Mouse (Mus musculus): ENCODE measurements around the gene Pik3cd.
"Not testable (repeated sequence)": the region's sequence is repeated elsewhere in the genome, so short reads cannot be mapped to it uniquely, and the experiment has no call there.

The Pik3cd gene

DNA sequence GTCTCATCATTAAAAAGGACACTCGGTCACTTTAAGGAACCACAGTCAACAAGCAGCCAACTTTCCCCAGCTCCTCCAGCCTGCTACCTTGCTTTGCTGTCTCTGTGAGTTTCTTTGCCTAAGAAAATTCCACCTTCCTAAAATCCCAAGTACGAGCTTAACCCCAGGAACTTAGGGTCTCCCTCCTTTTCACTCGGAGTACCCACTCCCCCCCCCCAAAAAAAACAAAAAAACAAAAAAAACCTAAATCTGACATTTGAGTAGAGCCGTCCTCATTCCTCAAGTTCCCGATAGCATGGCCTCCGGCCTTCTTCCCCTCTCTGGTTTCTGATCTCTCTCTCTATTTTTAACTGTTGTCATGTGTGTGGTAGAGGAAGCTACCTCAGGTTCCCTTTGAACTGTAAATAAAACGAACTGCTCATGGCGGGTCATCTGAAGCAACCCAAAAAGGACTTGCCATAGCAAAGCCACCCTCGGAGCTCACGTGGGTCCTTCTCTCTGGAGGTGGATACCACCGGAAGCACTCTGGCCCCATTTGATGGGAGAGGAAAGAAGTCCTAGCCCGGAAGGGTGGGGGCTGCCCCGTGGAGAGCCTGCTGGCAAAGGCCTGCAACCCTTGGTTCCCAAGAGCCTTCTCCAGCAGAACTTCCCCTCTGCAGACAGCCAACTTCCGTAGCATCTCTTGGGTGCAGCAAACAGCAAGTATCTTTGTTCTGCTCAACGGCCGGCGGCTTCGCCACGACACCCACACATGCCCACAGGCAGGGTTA lies at the start of gene Pik3cd:
Pik3cd (minus strand) TSS at position 362 of the 770 bp plus-strand sequence.
- DNase-seq: peak; percentile 30

GRCm38 (mm10) chr4:149750671-149751070 lies 48.3 kb upstream of the Pik3cd start:
- no peak for DNase-seq

DNA sequence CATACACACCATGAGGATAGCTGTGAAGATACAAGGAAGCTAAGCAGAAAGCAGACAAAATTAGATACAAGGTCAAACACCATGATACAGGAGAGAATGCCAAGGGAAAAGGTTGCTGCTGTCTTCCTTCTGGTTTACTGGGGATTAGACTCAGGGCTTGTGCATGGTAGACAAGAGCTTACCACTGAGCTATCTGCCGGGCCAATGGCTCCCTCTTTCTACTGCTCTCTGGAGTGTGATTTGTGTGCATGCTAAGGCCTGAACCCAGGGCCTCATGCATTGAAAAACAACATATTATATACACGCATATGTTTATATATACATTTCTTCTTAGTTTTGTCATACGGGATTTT lies 47.3 kb upstream of the Pik3cd start:
- not testable (repeated sequence) for DNase-seq

DNA sequence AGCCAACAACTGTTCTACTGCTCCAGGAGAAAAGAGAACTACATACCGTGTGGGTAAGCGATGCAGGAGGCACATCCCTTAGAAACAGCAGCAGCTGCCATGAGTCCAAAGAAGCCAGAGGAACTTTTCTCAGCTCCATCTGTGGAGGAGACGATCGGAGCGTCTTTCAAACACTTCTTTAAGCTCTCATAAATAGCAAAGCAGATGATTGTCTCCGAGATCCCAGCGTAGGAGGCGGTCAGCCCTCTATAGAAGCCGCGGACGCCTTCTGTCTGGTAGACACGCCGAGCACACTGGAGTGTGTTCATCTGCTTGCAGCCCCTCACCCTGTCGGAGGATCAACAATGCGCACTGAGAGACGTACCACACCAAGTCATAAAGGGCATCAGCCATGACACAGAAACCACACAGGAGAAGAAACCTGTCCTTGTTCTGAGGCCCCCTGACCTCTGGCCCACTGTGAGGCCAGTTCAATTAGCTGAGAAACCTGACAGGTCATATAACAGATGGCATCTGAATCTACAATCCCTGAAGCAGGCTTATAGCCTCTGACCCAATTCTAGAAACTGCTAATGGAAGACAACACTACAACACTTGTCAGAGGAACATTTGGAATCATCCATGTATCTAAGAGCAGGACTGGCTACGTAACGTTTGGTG lies 46.8 kb upstream of the Pik3cd start:
- DNase-seq: no peak

DNA sequence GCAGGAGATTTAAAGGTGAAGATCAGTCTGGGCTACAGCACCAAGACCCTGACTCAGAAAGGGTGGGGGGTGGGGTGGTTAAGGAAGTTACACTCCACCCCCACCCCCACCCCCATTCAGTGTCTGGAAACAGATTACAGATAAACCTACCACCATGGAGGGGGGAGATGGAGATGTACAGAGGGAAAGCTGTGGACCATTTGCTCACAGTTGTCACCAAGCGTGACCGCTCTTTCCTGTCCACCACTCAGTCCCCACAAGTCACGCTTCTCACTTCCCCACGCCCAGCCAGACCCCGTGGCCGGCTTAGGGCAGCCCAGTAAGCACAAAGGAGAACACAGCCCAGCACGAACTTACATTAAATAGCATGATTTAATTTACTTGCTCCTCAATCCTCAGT lies 41.7 kb upstream of the Pik3cd start:
- DNase-seq: no peak

- no peak for DNase-seq
Measured at GRCm38 (mm10) chr4:149742011-149742530, 39.7 kb upstream of the Pik3cd start.

DNA sequence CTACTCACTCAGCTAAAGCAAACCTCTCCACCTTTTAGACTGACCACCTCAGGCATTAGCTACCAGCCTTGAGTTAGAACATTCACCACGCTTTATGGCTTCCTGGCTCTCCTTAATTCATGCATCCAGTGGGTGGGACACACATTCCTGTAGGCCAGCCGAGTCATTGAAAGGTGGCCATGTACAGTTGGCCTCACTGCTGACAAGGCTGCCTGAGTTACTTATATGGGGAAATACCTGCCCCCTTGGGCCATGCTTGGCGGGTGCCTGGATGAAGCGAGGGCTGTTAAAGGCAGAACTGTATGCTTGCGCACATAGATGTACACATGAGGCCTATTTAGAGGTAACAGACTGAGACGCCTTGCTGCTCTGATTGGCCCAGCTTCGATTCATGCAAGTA lies 37.9 kb upstream of the Pik3cd start:
- no peak for DNase-seq

DNA sequence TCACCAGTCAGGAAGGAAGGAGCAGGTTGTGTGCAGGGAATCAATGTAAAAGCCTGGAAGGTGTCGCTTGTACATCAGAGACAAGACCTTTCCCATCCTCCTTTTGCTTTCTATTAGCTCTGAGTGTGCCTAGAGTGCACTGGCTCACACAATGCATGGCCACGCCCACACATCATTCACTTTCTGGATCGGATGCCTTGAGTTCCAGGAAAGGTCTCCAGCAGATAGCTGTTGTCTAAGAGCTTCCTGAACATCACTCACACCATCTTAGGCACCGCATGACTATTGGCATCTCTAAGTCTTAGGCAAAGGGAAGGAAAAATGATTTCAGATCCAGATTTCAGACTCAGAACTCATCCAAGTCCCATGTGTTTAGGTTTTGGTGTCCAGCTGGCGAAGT lies 37.1 kb upstream of the Pik3cd start:
- DNase-seq: no peak

GRCm38 (mm10) chr4:149737383-149738324 lies 35.3 kb upstream of the Pik3cd start, which contains the start of gene Tmem201:
Gene Tmem201 (minus strand): TSS chr4:149738044.
- peak; percentile 97 for DNase-seq

- DNase-seq: peak; percentile 68
Measured at GRCm38 (mm10) chr4:149736581-149736980, 34.2 kb upstream of the Pik3cd start.

DNA sequence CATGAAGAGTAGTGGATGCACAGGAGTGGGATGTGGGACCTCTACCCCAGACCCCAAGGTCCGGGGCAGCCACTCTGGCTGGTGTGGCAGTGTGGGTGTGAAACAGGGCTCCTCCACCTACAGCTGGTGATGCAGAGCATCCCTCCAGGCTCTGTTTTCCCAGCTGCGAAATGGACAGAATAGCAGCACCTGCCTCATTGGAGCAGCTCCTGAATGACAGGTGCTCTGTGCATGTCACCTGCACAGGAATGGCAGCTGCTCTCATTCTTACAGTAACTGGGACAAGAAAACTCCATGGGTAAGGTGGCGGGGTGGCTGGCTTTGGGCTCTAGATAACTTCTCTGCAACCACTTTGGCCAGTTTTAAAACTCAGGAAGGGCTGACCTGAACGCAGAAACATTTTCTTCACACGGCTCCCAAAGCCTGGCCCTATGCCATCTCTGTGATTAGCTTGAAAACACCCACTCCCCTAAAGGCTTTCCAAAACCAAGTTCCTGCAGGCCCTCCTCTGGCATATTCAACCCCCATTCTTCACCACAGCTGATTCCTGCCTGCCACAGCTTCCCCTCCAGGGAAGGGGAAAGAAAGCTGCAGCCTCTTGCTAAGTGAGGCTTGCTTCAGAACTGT lies 33.4 kb upstream of the Pik3cd start:
- DNase-seq: no peak

- DNase-seq: no peak
Measured at GRCm38 (mm10) chr4:149734730-149735475, 32.5 kb upstream of the Pik3cd start.

DNA sequence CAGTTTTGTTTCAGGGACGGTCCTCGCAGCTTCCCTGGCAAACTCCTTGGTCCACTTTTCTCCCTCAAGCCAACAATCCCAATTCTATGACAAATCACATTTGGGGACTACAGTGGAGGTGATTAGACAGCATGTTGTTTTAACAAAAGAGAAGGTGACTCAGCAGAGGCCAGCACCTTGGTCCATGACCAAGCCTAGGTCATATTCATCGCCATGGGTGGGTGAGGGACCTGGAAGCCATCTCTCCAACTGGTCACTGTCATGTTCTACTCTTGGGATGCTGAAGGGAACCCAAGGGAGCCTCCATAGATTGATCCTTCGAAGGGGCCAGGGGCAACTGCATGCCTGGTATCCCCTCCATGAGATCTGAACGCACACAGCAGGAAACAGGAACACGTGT lies 31.9 kb upstream of the Pik3cd start:
- DNase-seq: no peak

DNA sequence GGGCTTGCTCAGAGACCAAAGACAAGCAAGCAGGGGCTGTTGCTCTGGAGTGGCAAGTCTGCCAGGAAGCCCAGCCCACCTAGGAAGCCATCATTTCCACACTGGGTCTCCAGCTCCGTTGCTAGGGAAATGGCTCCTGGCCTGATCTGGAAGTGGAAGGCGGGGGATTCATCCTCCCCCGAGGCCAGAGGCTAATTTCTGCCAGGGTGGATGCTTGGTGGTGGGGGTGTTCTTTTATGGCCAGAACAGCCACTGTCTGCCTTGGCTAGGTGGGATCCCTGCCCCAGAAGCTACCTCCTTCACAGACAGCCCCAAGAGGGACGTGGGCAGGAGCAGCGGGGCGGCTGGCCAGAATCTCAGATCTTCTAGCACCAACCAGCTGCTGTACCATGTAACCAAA lies 31.4 kb upstream of the Pik3cd start:
- no peak for DNase-seq

DNA sequence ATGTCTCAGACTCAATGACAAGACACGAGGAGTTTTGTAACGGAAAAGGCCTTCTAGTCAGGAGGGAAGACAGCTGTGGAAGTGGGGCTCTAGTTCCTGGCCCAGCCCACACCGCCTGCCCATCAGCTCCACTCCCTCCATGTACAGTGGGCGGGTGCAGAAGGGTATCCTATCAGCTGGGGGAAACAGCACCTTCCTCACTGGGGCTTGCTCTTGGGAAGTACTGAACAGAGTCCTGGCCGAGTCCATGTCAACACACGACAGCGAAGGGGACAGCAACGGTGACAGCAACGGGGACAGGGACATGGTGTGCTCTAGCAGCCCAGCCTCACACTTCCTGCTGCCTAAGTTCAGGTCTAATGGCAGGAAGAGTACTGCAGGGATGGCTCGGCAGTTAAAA lies 30.4 kb upstream of the Pik3cd start:
- no peak for DNase-seq

- no peak for DNase-seq
Measured at GRCm38 (mm10) chr4:149732313-149732712, 29.9 kb upstream of the Pik3cd start.

DNA sequence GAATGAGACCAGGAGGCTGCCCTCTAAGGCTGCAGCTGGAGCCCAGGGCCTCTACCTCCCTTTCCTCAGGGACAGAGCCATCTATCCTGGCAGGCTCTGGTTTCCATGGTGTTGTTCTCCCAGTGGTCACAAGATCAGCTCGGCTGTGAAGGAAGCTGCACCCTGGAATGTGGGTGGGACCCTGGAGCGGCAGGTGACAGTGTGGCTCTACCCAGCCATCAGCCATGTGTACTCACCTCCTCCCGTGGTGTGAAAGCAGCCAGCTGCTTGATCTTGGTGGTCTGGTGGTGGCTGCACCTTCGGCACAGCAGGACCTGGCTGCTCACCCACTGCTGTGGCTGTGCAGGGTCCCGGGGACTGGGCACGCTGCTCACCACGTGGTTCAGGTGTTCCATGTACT lies 28.5 kb upstream of the Pik3cd start:
- no peak for DNase-seq

GRCm38 (mm10) chr4:149728810-149729209 lies 26.4 kb upstream of the Pik3cd start:
- peak; percentile 55 for DNase-seq

DNA sequence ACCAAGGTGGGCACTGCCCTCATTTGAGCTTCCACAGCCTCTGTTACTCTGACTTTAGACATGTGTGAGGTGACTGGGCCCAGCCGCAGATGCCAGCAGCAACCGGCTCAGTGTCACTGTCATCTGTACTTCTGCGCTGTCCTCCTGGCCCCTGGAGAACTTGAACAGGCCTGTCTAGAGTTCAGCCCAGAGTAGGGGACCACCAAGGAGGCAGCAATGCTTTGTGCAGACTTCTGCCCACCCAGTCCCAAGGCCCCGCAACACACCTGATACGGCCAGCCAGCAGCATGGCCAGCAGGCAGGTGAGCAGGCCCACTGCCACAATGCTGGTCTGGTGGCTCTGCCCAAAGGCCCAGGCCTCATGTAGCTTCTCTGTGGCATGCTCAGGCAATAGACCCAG lies 25.3 kb upstream of the Pik3cd start:
- no peak for DNase-seq

DNA sequence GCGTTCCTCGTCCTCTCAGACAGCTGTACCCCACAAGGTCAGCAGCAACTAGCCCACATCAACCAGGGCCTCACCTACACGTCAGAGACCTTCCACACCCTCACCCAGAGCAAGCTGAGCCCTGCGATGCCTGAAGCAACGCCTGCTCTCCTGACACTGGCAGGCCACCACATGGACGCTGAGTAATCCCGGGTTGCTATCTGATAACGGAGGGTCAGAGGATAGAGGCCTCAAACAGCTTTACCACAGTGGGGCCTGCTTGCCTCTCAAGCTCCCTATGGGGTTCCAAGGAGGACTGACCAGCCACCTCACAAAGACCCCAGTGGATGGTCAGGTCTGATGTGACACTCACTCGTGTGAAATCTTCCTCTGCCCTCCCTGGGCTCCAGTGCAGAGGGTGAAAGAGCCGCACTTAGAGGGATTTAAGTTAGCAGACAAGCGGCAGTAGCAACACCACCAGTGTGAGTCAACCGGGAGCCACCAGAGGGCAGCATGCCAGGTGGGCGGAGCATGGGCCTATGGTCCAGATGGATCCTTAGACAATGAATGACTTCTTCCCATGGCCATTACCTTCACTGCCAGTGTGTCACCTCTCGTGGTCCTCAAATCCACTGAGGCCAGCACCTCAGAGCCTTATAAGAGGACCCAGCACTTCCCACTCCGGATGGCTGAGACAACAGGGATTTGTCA lies 23.4 kb upstream of the Pik3cd start:
- peak; percentile 85 for DNase-seq

GRCm38 (mm10) chr4:149724916-149725470 lies 22.6 kb upstream of the Pik3cd start:
- no peak for DNase-seq

All from kidney, adult 9 months (tissue).